Mouse (Mus musculus): Measurements from ENCODE around the gene Ankrd65. TPM values are rescaled to one million over a fixed set of nuclear protein-coding genes. Genes with fewer than 3 reads are reported as not detected.

The Ankrd65 gene
- polyA plus RNA-seq, 1 experiment from 2014 or later: not detected

DNA sequence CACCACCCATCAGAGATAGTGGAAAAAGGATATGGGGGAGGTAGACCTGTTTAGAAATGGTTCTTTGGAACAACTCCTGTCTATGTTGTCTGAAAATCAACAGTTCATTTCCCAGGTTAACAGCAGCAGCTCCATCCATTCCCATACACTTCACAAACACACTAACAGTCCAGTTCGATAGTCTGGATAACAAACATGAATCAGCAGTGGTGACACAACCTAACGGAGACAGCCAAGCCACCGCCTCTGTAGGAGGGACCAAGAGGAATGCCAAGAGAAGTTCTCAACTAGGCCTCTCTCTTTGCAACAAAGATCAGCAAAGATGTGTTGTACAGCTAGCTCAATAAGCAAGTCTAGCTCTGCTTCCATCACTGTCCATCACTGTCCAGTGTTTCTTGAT, 27.9 kb upstream of the Ankrd65 start:
- no peak overlapping the region for H3K27ac ChIP-seq
- H3K4me3 ChIP-seq: no peak overlapping the region
- H3K4me2 ChIP-seq (replicated peaks): peak overlapping the region; percentile 98
- no peak for ATAC-seq (ENCODE audit: low FRiP score, low read depth)
- H3K27me3 ChIP-seq: no peaks in the 10 kb centered on the region
- H3K9me3 ChIP-seq: no peaks in the 10 kb centered on the region
- WGBS: 88% methylated on average over 3 of the region's 3 CpGs
- H3K9ac ChIP-seq: no peak overlapping the region
- H3K36me3 ChIP-seq: peaks cover 8% of the 10 kb centered on the region
- H3K4me1 ChIP-seq: peaks cover 28% of the 10 kb centered on the region

DNA sequence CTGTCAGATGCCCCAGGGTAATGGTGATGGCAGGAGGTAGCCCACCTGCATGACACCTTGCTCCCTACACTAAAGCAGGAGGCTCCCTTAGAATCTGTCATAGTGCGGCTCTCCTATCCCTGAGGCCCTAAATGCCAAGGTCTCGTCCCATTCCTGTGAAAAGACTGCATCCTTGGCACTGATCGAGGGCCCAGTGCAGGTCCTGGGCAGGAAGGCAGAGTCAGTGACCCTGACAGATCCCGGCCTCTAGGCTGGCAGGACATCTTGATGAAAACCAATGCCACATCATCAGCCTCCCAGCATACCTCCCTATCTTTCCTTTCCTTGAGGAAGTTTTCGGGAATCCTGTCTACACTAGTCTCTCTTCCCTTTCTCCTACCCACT, 20.8 kb upstream of the Ankrd65 start:
- H3K4me3 ChIP-seq: peak overlapping the region; percentile 58

DNA sequence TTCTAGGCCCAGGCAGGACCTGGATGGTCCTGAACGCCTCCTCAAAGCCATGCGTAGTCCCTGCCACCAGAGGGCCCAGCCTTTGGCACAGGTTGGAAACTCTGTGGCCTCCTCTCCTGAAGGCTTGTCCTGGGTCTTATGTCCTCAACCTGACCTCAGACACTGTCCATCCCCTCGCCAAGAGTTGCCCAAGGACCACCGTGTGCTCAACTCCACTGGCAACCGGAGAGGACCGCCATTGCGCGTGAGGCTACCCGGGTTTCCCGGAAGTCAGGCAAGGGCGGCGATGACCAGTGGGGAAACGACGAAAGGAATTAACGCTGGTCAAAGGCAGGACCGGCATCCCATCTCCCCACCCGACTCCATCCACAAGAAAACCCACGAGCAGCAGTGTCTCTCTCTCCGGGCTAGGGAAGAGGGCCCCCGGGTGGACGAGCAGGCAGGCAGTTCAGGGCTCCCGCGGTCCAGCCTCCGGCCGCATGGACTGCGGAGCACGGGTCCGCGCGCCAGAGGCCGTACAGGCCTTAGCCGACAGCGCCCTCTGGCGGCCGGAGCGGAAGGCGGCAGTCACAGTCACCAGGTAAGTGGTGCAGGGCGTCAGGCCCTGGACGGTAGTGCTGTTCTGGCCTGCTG, 20.2 kb upstream of the Ankrd65 start:
- peaks cover 24% of the 10 kb centered on the region for H3K27me3 ChIP-seq
- no peaks in the 10 kb centered on the region for H3K9me3 ChIP-seq
- H3K36me3 ChIP-seq: no peaks in the 10 kb centered on the region
- peak; percentile 86 for ATAC-seq (ENCODE audit: low FRiP score, low read depth)
- H3K27ac ChIP-seq: peak overlapping the region; percentile 78
- peak overlapping the region; percentile 88 for H3K9ac ChIP-seq
- H3K4me2 ChIP-seq (replicated peaks): peak overlapping the region; percentile 79
- peak overlapping the region; percentile 58 for H3K4me3 ChIP-seq
- under 1% methylated on average over 39 of the region's 39 CpGs for WGBS
- H3K4me1 ChIP-seq: peaks cover 30% of the 10 kb centered on the region

More for the DNA sequence above, 20.8 kb upstream of the Ankrd65 start:
- Histone ChIP-seq H3K9ac (peak overlapping the region; percentile 88), H3K4me1 (peaks cover 25% of the 10 kb centered on the region), H3K27ac (peak overlapping the region; percentile 78; the same call in 1 of the 2 replicates), H3K36me3 (no peaks in the 10 kb centered on the region), H3K27me3 (peaks cover 24% of the 10 kb centered on the region), H3K9me3 (no peaks in the 10 kb centered on the region), H3K4me2 (replicated peaks) (peak overlapping the region; percentile 79)
- 61% methylated on average over 5 of the region's 5 CpGs for WGBS
- ATAC-seq (ENCODE audit: low FRiP score, low read depth): no peak

DNA sequence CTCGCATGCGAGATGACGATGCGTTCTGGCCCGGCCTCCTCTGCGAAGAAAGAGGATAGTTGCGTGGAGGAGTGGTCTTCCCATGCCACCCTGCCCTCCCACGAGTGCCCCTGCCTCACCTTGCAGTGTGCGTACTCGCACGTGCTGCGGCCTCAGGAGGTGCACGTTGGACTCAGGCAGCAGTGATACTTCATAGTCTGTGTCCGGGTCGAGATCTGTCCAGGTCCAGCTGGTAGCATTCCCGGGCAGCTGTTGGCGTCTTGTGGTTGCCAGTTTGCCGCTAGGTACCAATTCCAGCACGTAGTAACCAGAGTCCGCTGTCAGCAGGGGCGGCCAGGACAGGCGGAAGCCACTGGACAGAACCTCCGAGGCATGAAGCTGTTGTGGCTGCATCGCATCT, 19.6 kb upstream of the Ankrd65 start:
- peak; percentile 3; the same call in 1 of the 2 replicates for ATAC-seq (ENCODE audit: low FRiP score, low read depth)
- Histone ChIP-seq H3K4me1 (peaks cover 35% of the 10 kb centered on the region), H3K27me3 (peaks cover 29% of the 10 kb centered on the region), H3K9me3 (no peaks in the 10 kb centered on the region), H3K36me3 (no peaks in the 10 kb centered on the region), H3K4me2 (replicated peaks) (peak overlapping the region; percentile 79), H3K9ac (peak overlapping the region; percentile 88), H3K4me3 (peak overlapping the region; percentile 58), H3K27ac (no peak overlapping the region)
- 42% methylated on average over 24 of the region's 24 CpGs for WGBS

DNA sequence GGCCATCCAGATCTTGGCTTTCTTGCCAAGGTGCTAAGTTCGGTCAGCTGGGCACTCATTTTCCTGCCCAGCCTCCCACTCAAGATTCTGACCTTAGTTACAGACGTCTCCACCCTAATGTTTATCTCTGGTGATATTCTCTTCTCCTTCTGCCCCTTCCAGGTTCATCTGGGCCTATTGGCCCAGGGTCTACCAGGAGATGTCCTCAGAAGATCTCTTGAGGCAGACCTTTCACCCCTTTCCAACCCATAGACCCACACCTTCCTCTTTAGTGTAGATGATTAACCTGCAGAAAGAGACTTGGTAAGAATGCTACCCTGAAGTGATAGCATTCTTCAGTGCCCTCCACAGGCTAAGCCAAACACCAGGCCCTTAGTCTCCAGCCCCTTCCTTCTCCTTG, 18.5 kb upstream of the Ankrd65 start:
- peaks cover 32% of the 10 kb centered on the region for H3K27me3 ChIP-seq
- no peak overlapping the region for H3K27ac ChIP-seq
- H3K4me2 ChIP-seq (replicated peaks): no peak overlapping the region
- ATAC-seq (ENCODE audit: low FRiP score, low read depth): no peak
- 85% methylated on average over 2 of the region's 2 CpGs for WGBS
- no peak overlapping the region for H3K4me3 ChIP-seq
- H3K9ac ChIP-seq: no peak overlapping the region
- peaks cover 35% of the 10 kb centered on the region for H3K4me1 ChIP-seq
- no peaks in the 10 kb centered on the region for H3K9me3 ChIP-seq
- H3K36me3 ChIP-seq: no peaks in the 10 kb centered on the region

DNA sequence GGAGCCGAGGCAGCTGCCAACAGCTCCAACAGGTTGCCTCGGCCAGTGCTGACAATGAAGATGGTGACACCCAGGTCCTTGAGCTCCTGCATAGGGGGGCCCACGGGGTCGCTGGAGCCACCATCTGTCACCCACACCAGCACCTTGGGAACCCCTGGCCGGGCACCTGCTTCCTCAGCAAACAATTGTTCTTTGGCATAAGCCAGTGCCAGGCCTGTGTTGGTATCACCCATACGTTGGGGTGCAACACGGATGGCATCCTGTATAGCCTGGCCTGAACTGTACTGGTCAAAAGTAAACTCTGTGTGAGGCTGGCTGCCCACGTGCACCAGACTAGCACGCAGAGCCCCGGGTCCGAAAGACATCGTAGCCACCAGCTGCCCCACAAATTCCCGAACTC, 17.5 kb upstream of the Ankrd65 start:
- ATAC-seq (ENCODE audit: low FRiP score, low read depth): no peak
- no peak overlapping the region for H3K4me3 ChIP-seq
- no peaks in the 10 kb centered on the region for H3K36me3 ChIP-seq
- no peak overlapping the region for H3K27ac ChIP-seq
- H3K4me1 ChIP-seq: peaks cover 35% of the 10 kb centered on the region
- 0 out of 2 replicates have a peak overlapping the region, but pooled peaks have one; percentile 19 for H3K9ac ChIP-seq
- H3K27me3 ChIP-seq: peaks cover 32% of the 10 kb centered on the region
- no peaks in the 10 kb centered on the region for H3K9me3 ChIP-seq
- no peak overlapping the region for H3K4me2 ChIP-seq (replicated peaks)
- WGBS: 88% methylated on average over 13 of the region's 13 CpGs

DNA sequence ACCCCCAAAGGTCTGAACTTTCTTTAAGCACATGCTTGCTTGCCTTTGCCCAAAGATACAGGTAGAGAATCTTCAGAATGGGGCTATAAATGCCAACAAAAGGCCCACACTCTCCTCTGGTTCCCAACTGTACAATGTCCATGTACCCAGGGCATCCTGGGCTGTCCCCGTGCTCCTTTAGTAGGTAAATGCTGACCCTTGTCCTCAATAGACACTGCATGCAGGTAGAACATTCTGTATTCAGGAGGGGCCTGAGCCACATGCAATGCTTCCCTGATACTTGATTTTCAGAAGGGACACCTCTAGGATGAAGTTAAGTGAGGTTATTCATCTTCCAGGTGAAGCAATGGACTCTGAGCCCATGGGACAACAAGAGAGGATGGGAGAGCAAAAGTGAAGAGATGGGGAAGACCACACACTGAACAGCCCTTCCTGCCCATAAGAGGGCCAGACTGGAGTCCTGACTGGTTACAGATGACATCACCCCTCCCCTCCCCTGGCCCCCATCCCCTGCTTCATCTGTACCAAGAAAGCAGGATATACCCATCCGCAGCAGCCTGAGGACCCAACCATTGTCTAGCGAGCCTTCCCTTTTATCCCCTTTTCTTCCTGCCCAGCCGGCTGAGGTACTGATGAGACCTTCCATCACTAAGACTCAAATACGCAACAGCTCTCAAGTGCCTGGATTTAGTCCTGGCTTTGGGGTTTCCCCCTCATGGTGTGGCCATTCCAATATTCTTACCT, 16.7 kb upstream of the Ankrd65 start:
- ATAC-seq (ENCODE audit: low FRiP score, low read depth): no peak
- peaks cover 32% of the 10 kb centered on the region for H3K27me3 ChIP-seq
- peak overlapping the region; percentile 85 for H3K4me2 ChIP-seq (replicated peaks)
- WGBS: 36% methylated on average over 5 of the region's 5 CpGs
- H3K4me3 ChIP-seq: peak overlapping the region; percentile 46
- H3K4me1 ChIP-seq: peaks cover 35% of the 10 kb centered on the region
- no peaks in the 10 kb centered on the region for H3K36me3 ChIP-seq
- no peaks in the 10 kb centered on the region for H3K9me3 ChIP-seq
- peak overlapping the region; percentile 61 for H3K9ac ChIP-seq
- H3K27ac ChIP-seq: no peak overlapping the region

DNA sequence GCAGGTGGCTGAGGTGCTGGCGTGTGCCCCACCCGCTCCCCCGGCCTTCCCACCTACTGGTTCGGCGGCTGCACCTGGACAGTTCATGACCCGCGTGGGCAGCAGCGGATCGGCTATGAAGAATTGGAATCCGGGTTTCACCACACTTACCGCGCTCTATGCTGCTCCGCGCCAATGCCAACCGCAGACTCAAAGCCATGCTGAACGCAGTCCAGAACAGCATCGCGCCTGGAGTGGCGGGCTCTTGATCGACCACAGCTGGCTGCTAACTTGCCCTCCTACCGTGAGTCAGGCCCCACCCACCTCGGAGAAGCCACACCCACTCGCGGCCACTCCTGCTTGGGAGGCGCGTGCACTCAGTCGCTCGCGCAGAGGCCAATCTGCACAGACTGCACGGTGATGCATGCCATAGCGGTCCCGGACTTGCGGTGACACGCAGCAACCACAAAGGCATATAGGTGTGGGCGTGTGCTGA, 15.9 kb upstream of the Ankrd65 start, which contains the start of gene Vwa1:
Gene Vwa1, minus strand, starts transcription at position 419 of the 475 bp plus-strand sequence.
- no peaks in the 10 kb centered on the region for H3K9me3 ChIP-seq
- WGBS: under 1% methylated on average over 35 of the region's 35 CpGs
- H3K36me3 ChIP-seq: no peaks in the 10 kb centered on the region
- peak within 1 kb of the TSS; percentile 17; the same call in 1 of the 2 replicates for H3K27ac ChIP-seq
- H3K4me1 ChIP-seq: peaks cover 33% of the 10 kb centered on the region
- peak within 1 kb of the TSS; percentile 85 for H3K4me2 ChIP-seq (replicated peaks)
- H3K9ac ChIP-seq: peak within 1 kb of the TSS; percentile 61
- ATAC-seq (ENCODE audit: low FRiP score, low read depth): peak; percentile 77
- H3K27me3 ChIP-seq: peaks cover 32% of the 10 kb centered on the region
- peak within 1 kb of the TSS; percentile 46 for H3K4me3 ChIP-seq

DNA sequence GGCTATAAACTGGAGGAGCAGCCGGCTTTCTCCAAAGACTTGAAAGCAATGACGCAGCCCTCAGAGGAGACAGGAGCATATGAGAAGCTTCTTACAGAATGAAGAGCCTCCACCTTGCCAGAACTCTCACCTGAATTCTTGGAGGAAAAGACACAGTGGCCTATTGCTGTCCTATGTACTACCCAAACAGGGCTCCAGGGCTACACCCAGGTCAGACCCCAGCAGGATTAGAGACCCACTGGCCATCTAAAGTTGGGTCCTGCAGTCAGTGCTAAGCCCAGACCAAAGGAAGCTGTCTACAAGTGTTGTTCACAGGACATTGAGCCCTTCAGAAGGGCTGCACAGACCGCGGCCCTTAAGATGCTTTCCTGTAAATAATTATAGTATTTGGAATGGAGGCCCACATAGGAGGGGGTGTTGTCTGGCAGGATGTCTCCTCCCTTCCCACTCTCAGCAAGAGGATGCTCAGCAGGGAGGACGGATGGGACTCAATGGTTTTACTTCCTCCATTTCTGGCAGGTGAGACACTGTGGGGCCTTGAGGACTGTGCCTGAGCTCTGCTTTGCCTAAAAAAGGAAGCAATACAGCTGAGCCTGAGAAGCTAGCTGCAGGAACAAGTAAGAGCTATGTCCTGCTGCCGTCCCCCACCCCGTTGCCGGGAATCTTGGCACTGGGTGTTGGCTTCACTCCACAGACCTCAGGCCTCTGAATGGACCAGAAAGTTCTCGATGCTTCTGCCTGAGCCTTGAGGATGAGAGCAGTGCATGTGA, 15.1 kb upstream of the Ankrd65 start:
- WGBS: 56% methylated on average over 9 of the region's 9 CpGs
- Histone ChIP-seq H3K36me3 (no peaks in the 10 kb centered on the region), H3K27ac (peak overlapping the region; percentile 17; the same call in 1 of the 2 replicates), H3K4me1 (peaks cover 28% of the 10 kb centered on the region), H3K27me3 (peaks cover 32% of the 10 kb centered on the region), H3K4me3 (peak overlapping the region; percentile 46), H3K9me3 (no peaks in the 10 kb centered on the region), H3K9ac (no peak overlapping the region), H3K4me2 (replicated peaks) (peak overlapping the region; percentile 85)
- ATAC-seq (ENCODE audit: low FRiP score, low read depth): no peak

DNA sequence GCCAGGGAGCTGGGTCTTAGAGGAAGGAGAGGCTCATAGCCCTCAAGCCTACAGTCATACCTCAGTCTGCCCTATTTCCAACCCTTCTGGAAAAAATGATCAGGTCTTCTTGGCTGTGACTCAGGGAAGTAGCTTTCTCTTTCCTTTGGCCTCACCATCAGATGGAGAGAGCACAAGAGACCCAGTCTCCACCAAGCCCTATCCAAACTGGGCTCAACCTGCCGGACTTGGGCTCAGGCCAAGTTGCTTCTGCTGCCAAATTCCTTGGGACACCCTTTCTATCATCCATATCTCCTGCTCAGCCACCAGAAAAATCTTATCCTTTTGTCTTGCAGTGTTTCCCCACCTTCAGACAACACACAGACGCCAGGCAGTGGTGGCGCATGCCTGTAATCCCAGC, 14.4 kb upstream of the Ankrd65 start:
- no peak overlapping the region for H3K4me3 ChIP-seq
- peaks cover 32% of the 10 kb centered on the region for H3K27me3 ChIP-seq
- H3K9ac ChIP-seq: no peak overlapping the region
- H3K9me3 ChIP-seq: no peaks in the 10 kb centered on the region
- H3K4me2 ChIP-seq (replicated peaks): no peak overlapping the region
- ATAC-seq (ENCODE audit: low FRiP score, low read depth): no peak
- peaks cover 22% of the 10 kb centered on the region for H3K4me1 ChIP-seq
- peak overlapping the region; percentile 17; the same call in 1 of the 2 replicates for H3K27ac ChIP-seq
- WGBS: 84% methylated on average over 3 of the region's 3 CpGs
- H3K36me3 ChIP-seq: no peaks in the 10 kb centered on the region

DNA sequence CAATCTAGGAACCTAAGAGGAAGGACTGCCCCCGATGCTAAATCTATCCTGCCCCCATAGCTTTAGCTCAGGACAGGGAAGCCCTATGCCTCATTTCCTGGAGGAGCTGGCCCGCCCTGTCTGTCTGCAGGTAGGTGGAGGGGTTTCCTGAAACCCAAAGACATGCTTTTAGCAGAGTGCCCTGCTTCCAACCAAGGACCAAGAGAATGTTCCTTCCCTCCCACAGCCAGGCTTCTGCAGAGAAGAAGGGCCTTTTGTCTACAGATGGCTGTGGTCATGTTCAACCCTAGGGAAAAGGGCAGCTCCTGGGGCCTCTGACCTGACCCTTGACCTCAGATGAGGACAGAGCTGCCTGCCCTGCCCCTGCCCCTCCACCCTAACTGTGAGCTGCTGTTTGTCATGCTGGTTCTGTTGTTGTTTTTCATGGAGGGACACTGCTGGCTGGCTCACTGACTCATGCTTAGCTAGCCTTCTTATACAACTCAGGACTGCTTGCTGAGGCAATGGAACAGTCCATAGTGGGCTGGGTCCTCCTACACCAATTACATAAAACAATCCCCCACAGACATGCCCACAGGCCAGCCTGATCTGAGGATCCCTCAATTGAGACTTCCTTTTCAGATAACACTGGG, 13.4 kb upstream of the Ankrd65 start:
- H3K27ac ChIP-seq: no peak overlapping the region
- no peak overlapping the region for H3K4me3 ChIP-seq
- H3K9ac ChIP-seq: no peak overlapping the region
- 67% methylated on average over 2 of the region's 2 CpGs for WGBS
- ATAC-seq (ENCODE audit: low FRiP score, low read depth): no peak
- peaks cover 21% of the 10 kb centered on the region for H3K4me1 ChIP-seq
- H3K27me3 ChIP-seq: peaks cover 24% of the 10 kb centered on the region
- H3K4me2 ChIP-seq (replicated peaks): no peak overlapping the region
- no peaks in the 10 kb centered on the region for H3K36me3 ChIP-seq
- no peaks in the 10 kb centered on the region for H3K9me3 ChIP-seq
